Mouse (Mus musculus) MEL (cell line): ENCODE results near the gene Ambra1.

Experiments
- CHD2 ChIP-seq: IDR thresholded peaks from 2 replicates; pipeline ENCODE4 v1.6.1; 2011; ENCODE audit warnings: low read length, improper control_type of control experiment
- CTCF ChIP-seq, 3 experiments: IDR thresholded peaks in 2 of 3; conservative IDR thresholded peaks in 1 of 3; 2 replicates each; pipeline ENCODE4 v1.5.1; 2011 to 2012; ENCODE audit warnings: low read length in 3 of 3, low read depth in 2 of 3, mild to moderate bottlenecking in 2 of 3, improper control_type of control experiment in 1 of 3, inconsistent platforms in 1 of 3, mixed read lengths in 1 of 3, moderate library complexity in 1 of 3; ENCODE audit not compliant: control insufficient read depth in 1 of 3, insufficient read depth in 1 of 3, poor library complexity in 1 of 3, severe bottlenecking in 1 of 3
- EP300 ChIP-seq, 2 experiments: IDR thresholded peaks; 2 replicates each; pipeline ENCODE4 v1.6.1; 2011; ENCODE audit warnings: improper control_type of control experiment in 2 of 2, low read length in 2 of 2, low read depth in 1 of 2, mild to moderate bottlenecking in 1 of 2
- GATA1 ChIP-seq: IDR thresholded peaks from 2 replicates; pipeline ENCODE4 v1.6.1; 2011; ENCODE audit warnings: low read depth, low read length, improper control_type of control experiment
- MYC ChIP-seq: IDR thresholded peaks from 2 replicates; pipeline ENCODE4 v1.6.1; 2011; ENCODE audit warnings: low read depth, mild to moderate bottlenecking, low read length, improper control_type of control experiment, moderate library complexity
- POLR2A ChIP-seq, 2 experiments: IDR thresholded peaks; 2 replicates each; pipeline ENCODE4 v1.6.1; 2011 to 2012; ENCODE audit warnings: low read length in 2 of 2, mild to moderate bottlenecking in 2 of 2, control low read depth in 1 of 2, improper control_type of control experiment in 1 of 2, low read depth in 1 of 2, moderate library complexity in 1 of 2; ENCODE audit not compliant: control insufficient read depth in 1 of 2, insufficient read depth in 1 of 2, poor library complexity in 1 of 2
- POLR2AphosphoS5 ChIP-seq: IDR thresholded peaks from 2 replicates; pipeline ENCODE4 v1.6.1; 2012; ENCODE audit warnings: low read depth, borderline replicate concordance, mild to moderate bottlenecking, inconsistent platforms, low read length, moderate library complexity, mixed read lengths
- RCOR1 ChIP-seq: IDR thresholded peaks from 2 replicates; pipeline ENCODE4 v1.6.1; 2012; ENCODE audit warnings: low read depth, mild to moderate bottlenecking, inconsistent platforms, low read length, improper control_type of control experiment

DNA sequence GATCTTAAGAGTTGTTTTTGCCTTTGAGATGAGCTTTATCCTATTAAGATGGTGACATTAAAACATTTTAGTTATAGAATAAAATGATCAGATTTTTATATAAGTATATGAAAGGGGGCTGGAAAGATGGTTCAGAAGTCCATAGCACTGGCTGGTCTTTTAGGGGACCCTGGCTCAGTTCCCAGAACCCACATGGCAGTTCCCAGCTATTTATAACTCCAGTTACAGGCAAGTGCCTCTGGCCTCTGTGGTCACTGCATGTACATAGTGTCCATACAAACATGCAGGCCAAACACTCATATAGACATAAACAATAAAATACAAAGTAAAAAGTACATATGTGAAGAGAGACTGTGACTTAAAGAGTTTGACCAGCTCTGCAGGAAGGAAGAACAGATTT is 86.8 kb downstream of the Ambra1 start:
- TF ChIP-seq CTCF (IDR thresholded peaks at IDR 0.05 in 2 of 3, conservative IDR thresholded peaks at IDR 0.05 in 1 of 3; ENCODE audit: control insufficient read depth in 1 of 3, insufficient read depth in 1 of 3, low read depth in 2 of 3, low read length in 3 of 3, poor library complexity in 1 of 3, severe bottlenecking in 1 of 3): no peak
- no peak for TF ChIP-seq POLR2AphosphoS5
- no peak for TF ChIP-seq CHD2
- no peak for TF ChIP-seq EP300 (IDR thresholded peaks at IDR 0.05; ENCODE audit: low read depth in 1 of 2, low read length in 2 of 2)
- no peak for TF ChIP-seq RCOR1
- TF ChIP-seq GATA1: no peak
- TF ChIP-seq POLR2A (IDR thresholded peaks at IDR 0.05; ENCODE audit: control insufficient read depth in 1 of 2, insufficient read depth in 1 of 2, low read depth in 1 of 2, low read length in 2 of 2, poor library complexity in 1 of 2): no peak
- TF ChIP-seq MYC: no peak
